Mouse (Mus musculus): ENCODE results near the gene Ric3.

- TF ChIP-seq POLR2AphosphoS2 (IDR thresholded peaks at IDR 0.05; ENCODE audit: low read depth, low read length) (no peak), NELFE (IDR thresholded peaks at IDR 0.05; ENCODE audit: low read depth, low read length) (no peak), POLR2A (IDR thresholded peaks at IDR 0.05; ENCODE audit: low read depth, low read length) (no peak), CTCF (conservative IDR thresholded peaks at IDR 0.05 in 1 of 2, IDR thresholded peaks at IDR 0.05 in 1 of 2; ENCODE audit: low read depth in 2 of 2, low read length in 2 of 2) (no peak), MYC (IDR thresholded peaks at IDR 0.05; ENCODE audit: low read depth, low read length) (no peak), RAD21 (IDR thresholded peaks at IDR 0.05; ENCODE audit: low read depth, low read length) (no peak), USF1 (IDR thresholded peaks at IDR 0.05; ENCODE audit: low read depth, low read length) (no peak), EP300 (IDR thresholded peaks at IDR 0.05; ENCODE audit: low read length) (no peak), ZC3H11A (IDR thresholded peaks at IDR 0.05; ENCODE audit: low read depth, low read length) (no peak), JUND (conservative IDR thresholded peaks at IDR 0.05; ENCODE audit: low read depth, low read length) (no peak), KAT2A (IDR thresholded peaks at IDR 0.05; ENCODE audit: insufficient replicate concordance, low read length) (no peak)
Measured at GRCm38 (mm10) chr7:109086946-109087345, 3.8 kb upstream of the Ric3 start.
